Mouse (Mus musculus) C2C12 (cell line): ENCODE results near the gene Xpnpep1.

Experiments used
- CTCF ChIP-seq: IDR thresholded peaks from one replicate; pipeline ENCODE4 v1.5.1; 2011; ENCODE audit not compliant: control insufficient read depth, insufficient read depth, insufficient read length
- MYOD1 ChIP-seq: IDR thresholded peaks from one replicate; pipeline ENCODE4 v1.6.1; 2011; ENCODE audit warnings: low read depth; ENCODE audit not compliant: control insufficient read depth, insufficient read length
- MYOG ChIP-seq: IDR thresholded peaks from one replicate; pipeline ENCODE4 v1.6.1; 2011; ENCODE audit not compliant: control insufficient read depth, insufficient read length; ENCODE audit errors: extremely low read depth
- USF1 ChIP-seq: IDR thresholded peaks from one replicate; pipeline ENCODE4 v1.6.1; 2011; ENCODE audit warnings: low read depth, mild to moderate bottlenecking, control low read depth, moderate library complexity

GRCm38 (mm10) chr19:53043423-53044125 lies 3.6 kb upstream of the Xpnpep1 start:
- TF ChIP-seq CTCF, result no peak
- TF ChIP-seq USF1, result no peak
- TF ChIP-seq MYOG, result no peak
- TF ChIP-seq MYOD1, result no peak
